Mouse (Mus musculus) intestine, embryonic 16.5 days (tissue): ENCODE measurements at regions not wholly inside any gene's neighbourhood (a gene's known extent, or its start where the extent isn't known, plus 50 kb on each side); places are given as distances from the start of the nearest gene placed in this dataset.
A peak's percentile ranks its signal among the peaks of the same experiment; 100 is the strongest.

Experiments used
- ATAC-seq: fragments of 200-750 bp; cut with Nextera tagmentation; 2 replicates; pipeline ENCODE4 v1.8.0; 2017; ENCODE audit warnings: moderate TSS enrichment, moderate library complexity
- H3K27ac ChIP-seq: fragments of 300-500 bp; sonication (generic); 2 replicates; pipeline ENCODE4 v1.5.1; 2014; ENCODE audit warnings: mild to moderate bottlenecking, low read length
- H3K27me3 ChIP-seq: fragments of 300-500 bp; sonication (generic); replicated peaks from 2 replicates; pipeline ENCODE4 v1.6.1; 2014; ENCODE audit warnings: low read length, control low read depth, mixed read lengths; ENCODE audit not compliant: control insufficient read depth, insufficient read depth
- H3K36me3 ChIP-seq: fragments of 300-500 bp; sonication (generic); 2 replicates; pipeline ENCODE4 v1.6.1; 2014; ENCODE audit warnings: low read length, control low read depth; ENCODE audit not compliant: control insufficient read depth, insufficient read depth
- H3K4me1 ChIP-seq: fragments of 300-500 bp; sonication (generic); 2 replicates; pipeline ENCODE4 v1.6.1; 2014; ENCODE audit warnings: low read length, control low read depth, mixed read lengths; ENCODE audit not compliant: control insufficient read depth, insufficient read depth
- H3K4me2 ChIP-seq: fragments of 300-500 bp; sonication (generic); 2 replicates; pipeline ENCODE4 v1.6.1; 2014; ENCODE audit warnings: low read depth, low read length, control low read depth
- H3K4me3 ChIP-seq: fragments of 300-500 bp; sonication (generic); 2 replicates; pipeline ENCODE4 v1.5.1; 2014; ENCODE audit warnings: mild to moderate bottlenecking, low read length
- H3K9ac ChIP-seq: fragments of 300-500 bp; sonication (generic); 2 replicates; pipeline ENCODE4 v1.6.1; 2014; ENCODE audit warnings: low read depth, low read length
- H3K9me3 ChIP-seq: fragments of 300-500 bp; sonication (generic); 2 replicates; pipeline ENCODE4 v1.6.1; 2016; ENCODE audit warnings: low read length, control low read depth; ENCODE audit not compliant: control insufficient read depth
- WGBS: fragments of 180-500 bp; shearing (Covaris S2); extraction: QIAGEN DNeasy Blood & Tissue Kit; methylation state at CpG from one replicate; pipeline ENCODE4 v1.1.7; 2014; 5-methylcytosine and 5-hydroxymethylcytosine counted together

- 63% methylated on average over 5 of the region's 5 CpGs for WGBS
- H3K9me3 ChIP-seq: no peaks in the 10 kb centered on the region
- H3K9ac ChIP-seq: no peak overlapping the region
- no peaks in the 10 kb centered on the region for H3K27me3 ChIP-seq
- no peak overlapping the region for H3K4me3 ChIP-seq
- H3K36me3 ChIP-seq: no peaks in the 10 kb centered on the region
- H3K27ac ChIP-seq: no peak overlapping the region
- no peaks in the 10 kb centered on the region for H3K4me1 ChIP-seq
- H3K4me2 ChIP-seq: no peak overlapping the region
- ATAC-seq: no peak
Observed at GRCm38 (mm10) chr4:99348674-99349073, 53.0 kb downstream of the Gm12689 start.

GRCm38 (mm10) chr4:99353122-99353774 is 57.5 kb downstream of the Gm12689 start:
- H3K9me3 ChIP-seq: no peaks in the 10 kb centered on the region
- no peak overlapping the region for H3K27ac ChIP-seq
- 62% methylated on average over 8 of the region's 8 CpGs for WGBS
- no peaks in the 10 kb centered on the region for H3K4me1 ChIP-seq
- H3K27me3 ChIP-seq: no peaks in the 10 kb centered on the region
- H3K4me2 ChIP-seq: no peak overlapping the region
- H3K4me3 ChIP-seq: no peak overlapping the region
- ATAC-seq: no peak
- H3K9ac ChIP-seq: no peak overlapping the region
- H3K36me3 ChIP-seq: no peaks in the 10 kb centered on the region

DNA sequence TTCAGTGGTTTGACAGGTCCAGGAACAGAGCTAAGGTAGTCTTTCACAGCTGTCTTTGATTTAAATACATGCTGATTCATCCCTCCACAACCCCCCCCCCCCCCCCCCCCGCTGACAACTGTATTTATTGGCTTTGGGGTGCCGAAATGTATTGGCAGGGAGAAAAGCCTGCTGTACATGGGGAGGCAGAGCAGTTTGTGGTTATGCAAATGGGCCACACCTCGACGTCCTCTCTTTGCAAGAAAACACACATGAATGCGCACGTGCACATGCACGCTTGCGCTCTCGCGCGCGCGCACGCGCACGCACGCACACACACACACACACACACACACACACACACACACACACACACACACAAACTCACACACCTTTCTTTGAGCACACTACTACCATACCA is 58.5 kb downstream of the Gm12689 start:
- Histone ChIP-seq H3K4me3 (no peak overlapping the region), H3K9me3 (no peaks in the 10 kb centered on the region), H3K4me1 (no peaks in the 10 kb centered on the region), H3K9ac (no peak overlapping the region), H3K27ac (no peak overlapping the region), H3K27me3 (no peaks in the 10 kb centered on the region), H3K4me2 (0 out of 2 replicates have a peak overlapping the region, but pooled peaks have one; percentile 2), H3K36me3 (no peaks in the 10 kb centered on the region)
- ATAC-seq: no peak
- 54% methylated on average over 17 of the region's 17 CpGs for WGBS

DNA sequence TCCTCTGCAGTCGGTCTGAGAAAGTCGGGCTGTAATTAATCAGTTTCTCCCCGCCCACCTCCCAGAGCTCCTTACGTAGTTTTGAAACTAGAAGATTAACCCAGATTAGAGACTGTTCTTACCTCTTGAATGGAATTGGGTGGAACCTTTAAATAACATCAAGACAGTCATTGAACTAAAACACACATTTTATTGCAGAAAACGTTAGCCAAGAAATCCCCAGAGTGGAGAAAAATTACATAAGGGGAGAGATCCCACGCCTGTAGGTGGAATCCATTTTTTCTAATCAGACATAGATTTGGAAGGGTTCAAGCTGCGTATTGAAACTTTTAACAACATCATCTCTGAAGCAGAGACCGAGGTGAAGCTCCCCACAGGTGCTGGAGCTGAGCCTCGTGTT is 59.1 kb downstream of the Gm12689 start:
- Histone ChIP-seq H3K27me3 (no peaks in the 10 kb centered on the region), H3K4me2 (no peak overlapping the region), H3K9ac (no peak overlapping the region), H3K4me1 (no peaks in the 10 kb centered on the region), H3K36me3 (no peaks in the 10 kb centered on the region), H3K4me3 (no peak overlapping the region), H3K9me3 (no peaks in the 10 kb centered on the region), H3K27ac (no peak overlapping the region)
- WGBS: 57% methylated on average over 9 of the region's 9 CpGs
- no peak for ATAC-seq

DNA sequence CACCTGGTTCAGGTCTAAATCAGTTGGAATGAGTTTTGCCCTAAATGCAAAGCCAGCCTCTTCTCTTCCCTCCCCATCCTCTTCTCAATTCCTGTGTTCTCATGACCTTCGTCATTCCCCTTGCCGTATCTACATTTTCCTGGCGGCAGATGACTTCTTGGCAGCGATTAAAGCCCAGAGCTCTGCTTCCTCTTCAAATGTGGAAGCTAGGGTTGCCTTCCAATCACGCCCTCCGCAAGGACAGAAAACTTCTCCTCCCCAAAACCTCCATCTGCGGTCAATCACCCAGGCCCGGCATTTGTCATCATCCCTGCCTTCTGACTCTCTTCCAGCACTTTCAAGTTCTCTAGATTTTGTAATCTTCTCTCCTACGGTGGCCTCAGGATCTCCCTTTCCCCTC is 72.3 kb downstream of the Gm12689 start:
- Histone ChIP-seq H3K27ac (no peak overlapping the region), H3K4me1 (no peaks in the 10 kb centered on the region), H3K4me3 (no peak overlapping the region), H3K27me3 (no peaks in the 10 kb centered on the region), H3K36me3 (no peaks in the 10 kb centered on the region), H3K4me2 (no peak overlapping the region), H3K9me3 (no peaks in the 10 kb centered on the region), H3K9ac (no peak overlapping the region)
- 92% methylated on average over 9 of the region's 9 CpGs for WGBS
- no peak for ATAC-seq

- H3K9ac ChIP-seq: no peak overlapping the region
- H3K9me3 ChIP-seq: no peaks in the 10 kb centered on the region
- H3K4me2 ChIP-seq: no peak overlapping the region
- ATAC-seq: no peak
- H3K4me1 ChIP-seq: 0 out of 2 replicates have a peak, but pooled peaks cover 4% of the 10 kb centered on the region
- H3K4me3 ChIP-seq: no peak overlapping the region
- no peaks in the 10 kb centered on the region for H3K36me3 ChIP-seq
- WGBS: 76% methylated on average over 5 of the region's 5 CpGs
- H3K27me3 ChIP-seq: no peaks in the 10 kb centered on the region
- no peak overlapping the region for H3K27ac ChIP-seq
Observed at GRCm38 (mm10) chr4:99371162-99371561, 75.5 kb downstream of the Gm12689 start.

GRCm38 (mm10) chr4:99376171-99376570 is 80.5 kb downstream of the Gm12689 start:
- H3K27ac ChIP-seq: no peak overlapping the region
- no peak for ATAC-seq
- WGBS: 18% methylated on average over 1 of the region's 1 CpGs

GRCm38 (mm10) chr4:99376911-99377310 is 81.2 kb downstream of the Gm12689 start:
- H3K27ac ChIP-seq: no peak overlapping the region
- WGBS: 43% methylated on average over 9 of the region's 9 CpGs
- 0 out of 2 replicates have a peak, but pooled peaks cover 4% of the 10 kb centered on the region for H3K4me1 ChIP-seq
- H3K4me2 ChIP-seq: no peak overlapping the region
- no peak for ATAC-seq
- no peak overlapping the region for H3K4me3 ChIP-seq
- no peak overlapping the region for H3K9ac ChIP-seq
- no peaks in the 10 kb centered on the region for H3K27me3 ChIP-seq
- no peaks in the 10 kb centered on the region for H3K9me3 ChIP-seq
- no peaks in the 10 kb centered on the region for H3K36me3 ChIP-seq

More at GRCm38 (mm10) chr4:99376171-99376570, 80.5 kb downstream of the Gm12689 start:
- Histone ChIP-seq H3K4me1 (0 out of 2 replicates have a peak, but pooled peaks cover 4% of the 10 kb centered on the region), H3K9me3 (no peaks in the 10 kb centered on the region), H3K9ac (no peak overlapping the region), H3K27me3 (no peaks in the 10 kb centered on the region), H3K4me2 (no peak overlapping the region), H3K36me3 (no peaks in the 10 kb centered on the region), H3K4me3 (no peak overlapping the region)

GRCm38 (mm10) chr4:99379983-99380382 is 84.3 kb downstream of the Gm12689 start:
- Histone ChIP-seq H3K4me3 (no peak overlapping the region), H3K4me2 (no peak overlapping the region), H3K9ac (no peak overlapping the region), H3K4me1 (no peaks in the 10 kb centered on the region), H3K27me3 (no peaks in the 10 kb centered on the region), H3K27ac (no peak overlapping the region), H3K9me3 (no peaks in the 10 kb centered on the region), H3K36me3 (no peaks in the 10 kb centered on the region)
- ATAC-seq: no peak
- 87% methylated on average over 4 of the region's 4 CpGs for WGBS

- Histone ChIP-seq H3K9ac (no peak overlapping the region), H3K4me2 (no peak overlapping the region), H3K9me3 (no peaks in the 10 kb centered on the region), H3K4me3 (no peak overlapping the region), H3K27ac (no peak overlapping the region), H3K36me3 (no peaks in the 10 kb centered on the region), H3K27me3 (no peaks in the 10 kb centered on the region), H3K4me1 (no peaks in the 10 kb centered on the region)
- ATAC-seq: no peak
- 44% methylated on average over 8 of the region's 8 CpGs for WGBS
Observed at GRCm38 (mm10) chr4:99385381-99385780, 89.7 kb downstream of the Gm12689 start.
